Mouse (Mus musculus) activated CD4-positive, CD25-positive, alpha-beta regulatory T cell, adult 4 months (primary cell): ENCODE data around the gene Glyatl3. TPM values are rescaled to one million over a fixed set of nuclear protein-coding genes. Genes with fewer than 3 reads are reported as not detected.

ENCODE experiments used
- ATAC-seq: one replicate; pipeline ENCODE4 v1.8.0; 2017
- polyA plus RNA-seq, 2 experiments: library from polyadenylated mRNA; unstranded; fragments of 100-300 nt; shearing (Covaris generic); gene quantifications; one replicate each; pipeline ENCODE4 v1.2.1; 2017

Glyatl3 gene
- polyA plus RNA-seq, 2 experiments from 2014 or later = not detected

DNA sequence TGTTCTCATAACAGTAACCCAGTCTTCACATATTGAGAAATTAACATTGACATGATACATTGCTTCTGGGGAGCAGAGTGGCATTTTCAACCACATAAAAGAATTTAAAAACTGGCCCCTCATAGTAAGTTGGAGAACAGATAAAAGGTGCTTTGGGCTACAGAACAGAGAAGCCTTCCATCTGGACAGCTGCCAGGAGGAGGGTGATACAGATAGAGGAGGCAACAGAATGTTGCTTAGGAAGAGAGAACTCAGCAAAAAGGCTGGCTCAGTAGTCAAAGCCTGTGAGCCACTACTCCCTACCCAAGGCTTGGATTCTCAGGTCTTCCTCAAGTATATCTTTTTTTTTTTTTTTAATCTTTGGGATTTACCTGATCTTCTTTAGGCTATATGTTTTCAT, 59.1 kb downstream of the Glyatl3 start:
- no peak for ATAC-seq

Other genes with a start within 250 kb of the Glyatl3 start
- gene Esp1, start 187.2 kb downstream of the Glyatl3 start, polyA plus RNA-seq = not detected
- not detected for gene Crisp2, start 107.3 kb downstream of the Glyatl3 start, polyA plus RNA-seq
- gene Rhag, start 103.2 kb downstream of the Glyatl3 start, polyA plus RNA-seq = 1 to 10 TPM in 1 of 2 experiments, under 1 TPM in 1; 0.28 to 2.0 TPM
- not detected for gene 9130008F23Rik, start 33.8 kb downstream of the Glyatl3 start, polyA plus RNA-seq
- gene Mut, start 20.3 kb upstream of the Glyatl3 start, polyA plus RNA-seq = 10 to 100 TPM; 16.3 to 17.4 TPM
- gene Cenpq, start 20.7 kb upstream of the Glyatl3 start, polyA plus RNA-seq = 10 to 100 TPM; 36.6 to 37.1 TPM